Mouse (Mus musculus): ENCODE measurements at regions not wholly inside any gene's neighbourhood (a gene's known extent, or its start where the extent isn't known, plus 50 kb on each side); places are given as distances from the start of the nearest gene placed in this dataset.
A peak's percentile ranks its signal among the peaks of the same experiment; 100 is the strongest.

DNA sequence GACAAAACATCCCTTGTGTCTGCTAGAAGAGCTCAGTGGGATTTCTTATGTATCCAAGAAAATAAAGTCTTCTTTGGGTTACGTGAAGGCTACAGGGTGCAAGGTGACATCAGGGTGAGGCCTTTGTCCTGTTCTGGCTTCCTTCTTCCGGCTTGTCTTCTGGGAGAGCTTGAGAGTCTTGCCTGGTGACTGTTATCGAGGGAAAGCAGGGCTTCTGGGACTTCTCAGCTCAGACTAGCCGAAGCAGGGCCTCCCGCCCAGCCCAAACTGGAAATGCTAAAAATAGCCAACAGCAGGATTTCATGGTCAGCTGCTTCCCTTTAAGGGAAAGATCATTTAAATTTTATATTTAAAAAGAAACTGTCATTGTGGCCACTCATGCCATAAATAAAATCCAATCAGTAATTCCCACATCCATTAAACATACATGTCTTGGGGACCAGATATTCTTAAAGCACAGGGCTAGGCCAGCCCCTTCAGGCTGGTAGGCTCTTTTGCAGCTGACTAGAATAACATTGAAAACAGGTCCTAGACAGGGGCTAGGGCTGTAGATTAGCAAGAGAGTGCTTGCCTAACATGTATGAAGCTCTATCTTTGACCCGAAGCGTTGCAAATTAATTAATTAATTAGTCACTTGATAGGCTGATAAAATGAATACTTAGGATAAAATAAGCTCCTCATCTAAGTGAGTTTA is 351.2 kb upstream of the Rora start:
- Histone ChIP-seq H3K27ac (peak overlapping the region; percentile 56; the same call in 1 of the 2 replicates), H3K36me3 (no peaks in the 10 kb centered on the region), H3K4me2 (replicated peaks) (no peak overlapping the region), H3K4me3 (replicated peaks) (no peak overlapping the region), H3K9me3 (no peaks in the 10 kb centered on the region), H3K27me3 (replicated peaks) (no peaks in the 10 kb centered on the region), H3K9ac (no peak overlapping the region), H3K4me1 (replicated peaks) (no peaks in the 10 kb centered on the region)
- ATAC-seq = peak; percentile 43; the same call in 1 of the 2 replicates
- 44% methylated on average over 7 of the region's 7 CpGs for WGBS

DNA sequence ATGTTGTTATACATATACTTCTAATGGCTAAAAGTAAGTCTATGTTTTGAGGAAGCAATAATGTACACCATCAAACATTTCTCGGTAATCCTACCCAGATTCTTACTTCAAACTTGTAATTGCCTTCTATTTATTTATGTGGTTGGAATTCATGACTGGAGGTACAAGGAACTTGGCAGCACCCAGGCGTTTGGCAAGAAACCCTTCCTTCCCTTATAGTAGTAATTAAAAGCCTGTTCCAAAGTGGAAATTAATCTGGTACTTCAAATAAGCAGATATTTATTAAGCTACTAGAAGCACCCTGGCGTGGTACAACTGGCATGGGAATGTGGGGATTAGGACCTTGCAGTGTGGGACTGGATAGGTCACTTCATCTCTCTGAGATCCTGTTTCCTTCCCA is 322.9 kb upstream of the Rora start:
- Histone ChIP-seq H3K27me3 (replicated peaks) (no peaks in the 10 kb centered on the region), H3K9ac (no peak overlapping the region), H3K4me1 (replicated peaks) (no peaks in the 10 kb centered on the region), H3K4me3 (replicated peaks) (no peak overlapping the region), H3K36me3 (no peaks in the 10 kb centered on the region), H3K4me2 (replicated peaks) (no peak overlapping the region), H3K9me3 (no peaks in the 10 kb centered on the region), H3K27ac (no peak overlapping the region)
- WGBS = 54% methylated on average over 3 of the region's 3 CpGs
- no peak for ATAC-seq

DNA sequence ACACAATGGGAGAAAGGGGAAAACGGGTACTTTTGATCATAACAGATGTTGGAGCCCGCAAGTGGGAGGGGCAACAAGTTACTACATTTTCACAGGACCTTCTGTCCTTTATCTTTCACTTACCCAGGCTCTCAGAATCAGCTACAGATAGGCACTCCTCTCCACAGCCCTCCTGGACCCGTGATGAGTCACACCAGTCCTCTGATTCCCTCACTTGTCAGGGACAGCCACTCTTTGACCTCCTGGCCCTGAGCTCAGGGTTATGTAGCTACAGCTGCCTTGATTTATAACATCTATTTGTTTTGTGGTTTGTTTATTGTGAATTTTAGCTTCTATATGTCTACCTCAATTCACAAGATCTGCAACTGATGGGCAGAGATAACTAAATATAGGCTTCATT is 312.7 kb upstream of the Rora start:
- Histone ChIP-seq H3K27ac (no peak overlapping the region), H3K36me3 (no peaks in the 10 kb centered on the region), H3K4me3 (replicated peaks) (no peak overlapping the region), H3K4me1 (replicated peaks) (no peaks in the 10 kb centered on the region), H3K4me2 (replicated peaks) (no peak overlapping the region), H3K27me3 (replicated peaks) (no peaks in the 10 kb centered on the region), H3K9ac (no peak overlapping the region), H3K9me3 (no peaks in the 10 kb centered on the region)
- 38% methylated on average over 3 of the region's 3 CpGs for WGBS
- ATAC-seq = no peak

- Histone ChIP-seq H3K36me3 (no peaks in the 10 kb centered on the region), H3K9ac (no peak overlapping the region), H3K4me1 (replicated peaks) (no peaks in the 10 kb centered on the region), H3K4me2 (replicated peaks) (no peak overlapping the region), H3K9me3 (no peaks in the 10 kb centered on the region), H3K4me3 (replicated peaks) (no peak overlapping the region), H3K27ac (no peak overlapping the region), H3K27me3 (replicated peaks) (no peaks in the 10 kb centered on the region)
- no peak for ATAC-seq
- WGBS = 89% methylated on average over 3 of the region's 3 CpGs
Measured at GRCm38 (mm10) chr9:68341511-68341910, 312.1 kb upstream of the Rora start.

GRCm38 (mm10) chr9:68347426-68347825 is 306.2 kb upstream of the Rora start:
- 35% methylated on average over 6 of the region's 6 CpGs for WGBS
- Histone ChIP-seq H3K9ac (no peak overlapping the region), H3K9me3 (no peaks in the 10 kb centered on the region), H3K4me3 (replicated peaks) (no peak overlapping the region), H3K36me3 (no peaks in the 10 kb centered on the region), H3K4me1 (replicated peaks) (no peaks in the 10 kb centered on the region), H3K4me2 (replicated peaks) (no peak overlapping the region), H3K27ac (no peak overlapping the region), H3K27me3 (replicated peaks) (no peaks in the 10 kb centered on the region)
- ATAC-seq = no peak

GRCm38 (mm10) chr9:68351466-68351865 is 302.1 kb upstream of the Rora start:
- no peak for ATAC-seq
- WGBS = 85% methylated on average over 4 of the region's 4 CpGs
- Histone ChIP-seq H3K9ac (no peak overlapping the region), H3K27me3 (replicated peaks) (no peaks in the 10 kb centered on the region), H3K36me3 (no peaks in the 10 kb centered on the region), H3K4me1 (replicated peaks) (no peaks in the 10 kb centered on the region), H3K4me3 (replicated peaks) (no peak overlapping the region), H3K27ac (no peak overlapping the region), H3K4me2 (replicated peaks) (no peak overlapping the region), H3K9me3 (no peaks in the 10 kb centered on the region)

DNA sequence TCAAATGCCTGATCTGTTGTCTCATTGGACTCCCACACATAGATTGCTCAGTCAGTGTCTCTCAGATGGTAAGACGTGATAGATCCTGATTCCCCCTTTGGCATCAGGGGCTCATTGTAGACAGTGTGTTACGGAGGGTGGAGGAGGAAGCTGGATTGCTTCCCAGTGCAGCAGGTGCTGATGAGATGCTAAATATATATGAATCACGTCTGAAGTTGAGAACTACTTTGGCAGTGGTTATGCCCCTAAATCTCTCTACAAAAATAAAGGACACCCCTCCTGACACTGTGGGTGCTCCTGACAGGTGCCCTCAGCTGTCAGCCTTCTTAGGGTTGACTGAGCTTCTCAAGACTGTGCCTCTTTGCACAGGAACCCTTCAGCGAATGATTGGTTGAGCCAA is 299.1 kb upstream of the Rora start:
- 75% methylated on average over 4 of the region's 4 CpGs for WGBS
- no peak overlapping the region for H3K27ac ChIP-seq
- no peak overlapping the region for H3K4me2 ChIP-seq (replicated peaks)
- no peaks in the 10 kb centered on the region for H3K27me3 ChIP-seq (replicated peaks)
- no peaks in the 10 kb centered on the region for H3K4me1 ChIP-seq (replicated peaks)
- no peaks in the 10 kb centered on the region for H3K9me3 ChIP-seq
- no peaks in the 10 kb centered on the region for H3K36me3 ChIP-seq
- no peak for ATAC-seq
- no peak overlapping the region for H3K4me3 ChIP-seq (replicated peaks)
- H3K9ac ChIP-seq = no peak overlapping the region

- H3K4me3 ChIP-seq (replicated peaks) = no peak overlapping the region
- no peak for ATAC-seq
- no peak overlapping the region for H3K9ac ChIP-seq
- H3K4me2 ChIP-seq (replicated peaks) = no peak overlapping the region
- H3K27me3 ChIP-seq (replicated peaks) = no peaks in the 10 kb centered on the region
- no peak overlapping the region for H3K27ac ChIP-seq
- 73% methylated on average over 4 of the region's 4 CpGs for WGBS
- no peaks in the 10 kb centered on the region for H3K36me3 ChIP-seq
- H3K4me1 ChIP-seq (replicated peaks) = no peaks in the 10 kb centered on the region
- no peaks in the 10 kb centered on the region for H3K9me3 ChIP-seq
Measured at GRCm38 (mm10) chr9:68356078-68356477, 297.5 kb upstream of the Rora start.

GRCm38 (mm10) chr9:68357231-68357630 is 296.4 kb upstream of the Rora start:
- no peaks in the 10 kb centered on the region for H3K36me3 ChIP-seq
- WGBS = 82% methylated on average over 5 of the region's 5 CpGs

GRCm38 (mm10) chr9:68366973-68367372 is 286.6 kb upstream of the Rora start:
- no peaks in the 10 kb centered on the region for H3K4me1 ChIP-seq (replicated peaks)
- ATAC-seq = no peak
- no peak overlapping the region for H3K27ac ChIP-seq
- no peak overlapping the region for H3K9ac ChIP-seq
- no peak overlapping the region for H3K4me3 ChIP-seq (replicated peaks)
- H3K9me3 ChIP-seq = no peaks in the 10 kb centered on the region
- no peak overlapping the region for H3K4me2 ChIP-seq (replicated peaks)
- 43% methylated on average over 3 of the region's 3 CpGs for WGBS
- H3K27me3 ChIP-seq (replicated peaks) = no peaks in the 10 kb centered on the region
- no peaks in the 10 kb centered on the region for H3K36me3 ChIP-seq

More at GRCm38 (mm10) chr9:68357231-68357630, 296.4 kb upstream of the Rora start:
- no peaks in the 10 kb centered on the region for H3K27me3 ChIP-seq (replicated peaks)
- no peaks in the 10 kb centered on the region for H3K9me3 ChIP-seq
- H3K4me1 ChIP-seq (replicated peaks) = no peaks in the 10 kb centered on the region
- H3K4me2 ChIP-seq (replicated peaks) = no peak overlapping the region
- H3K27ac ChIP-seq = no peak overlapping the region
- no peak overlapping the region for H3K4me3 ChIP-seq (replicated peaks)
- no peak overlapping the region for H3K9ac ChIP-seq
- no peak for ATAC-seq

DNA sequence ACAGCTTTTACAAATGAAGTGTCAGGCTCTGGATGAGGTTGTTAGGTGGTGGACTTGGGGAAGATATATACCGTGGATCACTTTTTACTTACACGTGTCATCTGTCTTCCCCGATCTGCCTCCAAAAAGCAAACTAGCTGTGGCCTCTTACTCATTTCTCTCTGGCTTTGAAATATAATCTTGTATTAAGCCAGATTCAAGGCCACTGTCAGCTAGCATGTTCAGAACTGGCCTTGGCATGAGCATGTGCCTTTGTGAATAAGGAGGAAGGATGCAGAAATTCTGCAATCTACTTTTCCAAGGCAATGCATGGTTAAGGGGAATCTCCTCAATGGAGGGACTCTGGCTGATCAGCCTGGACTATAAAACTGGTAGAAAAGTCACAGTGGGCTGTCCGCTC is 286.0 kb upstream of the Rora start:
- Histone ChIP-seq H3K27me3 (replicated peaks) (no peaks in the 10 kb centered on the region), H3K27ac (no peak overlapping the region), H3K9me3 (no peaks in the 10 kb centered on the region), H3K9ac (no peak overlapping the region), H3K4me3 (replicated peaks) (no peak overlapping the region), H3K4me1 (replicated peaks) (no peaks in the 10 kb centered on the region), H3K4me2 (replicated peaks) (no peak overlapping the region), H3K36me3 (no peaks in the 10 kb centered on the region)
- ATAC-seq = no peak
- WGBS = 91% methylated on average over 4 of the region's 4 CpGs

DNA sequence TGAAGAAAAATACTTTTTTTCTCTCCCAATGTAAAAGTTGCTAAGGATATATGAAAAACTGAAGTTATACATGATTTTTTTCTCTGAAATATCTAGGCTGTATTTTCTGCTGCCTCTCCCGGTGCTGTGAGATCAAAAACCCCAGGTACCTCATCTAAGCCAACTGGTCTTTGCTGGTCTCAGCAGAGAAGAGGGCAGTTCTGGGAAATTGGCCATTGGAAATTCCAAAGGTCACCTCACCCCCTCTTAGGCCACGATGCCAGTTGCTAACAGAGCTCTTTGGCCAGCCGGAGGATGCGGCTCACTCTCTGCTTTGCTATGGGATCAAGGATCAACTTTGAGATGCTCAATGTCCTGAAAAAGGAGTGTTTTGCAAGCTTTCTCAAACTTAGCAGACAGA is 280.9 kb upstream of the Rora start:
- 79% methylated on average over 4 of the region's 4 CpGs for WGBS
- no peaks in the 10 kb centered on the region for H3K9me3 ChIP-seq
- H3K4me2 ChIP-seq (replicated peaks) = no peak overlapping the region
- no peaks in the 10 kb centered on the region for H3K4me1 ChIP-seq (replicated peaks)
- no peaks in the 10 kb centered on the region for H3K27me3 ChIP-seq (replicated peaks)
- H3K4me3 ChIP-seq (replicated peaks) = no peak overlapping the region
- H3K9ac ChIP-seq = no peak overlapping the region
- no peak overlapping the region for H3K27ac ChIP-seq
- H3K36me3 ChIP-seq = no peaks in the 10 kb centered on the region
- no peak for ATAC-seq

GRCm38 (mm10) chr9:68376222-68376621 is 277.4 kb upstream of the Rora start:
- Histone ChIP-seq H3K4me3 (replicated peaks) (no peak overlapping the region), H3K4me2 (replicated peaks) (no peak overlapping the region), H3K9me3 (no peaks in the 10 kb centered on the region), H3K36me3 (no peaks in the 10 kb centered on the region), H3K4me1 (replicated peaks) (no peaks in the 10 kb centered on the region), H3K9ac (no peak overlapping the region), H3K27ac (no peak overlapping the region), H3K27me3 (replicated peaks) (no peaks in the 10 kb centered on the region)
- ATAC-seq = no peak
- 78% methylated on average over 1 of the region's 1 CpGs for WGBS

Data from intestine, embryonic 15.5 days (tissue).